Mouse (Mus musculus): ENCODE measurements around the gene Erh.

The Erh gene

GRCm38 (mm10) chr12:80615371-80616257 is 28.5 kb downstream of the Erh start:
- peak; percentile 37 for DNase-seq (ENCODE audit: low read depth, low spot score)

GRCm38 (mm10) chr12:80612113-80612791 is 31.9 kb downstream of the Erh start:
- DNase-seq (ENCODE audit: low read depth, low spot score), result no peak

GRCm38 (mm10) chr12:80609928-80610327 is 34.2 kb downstream of the Erh start:
- DNase-seq (ENCODE audit: low read depth, low spot score), result peak; percentile 61

- peak; percentile 74 for DNase-seq (ENCODE audit: low read depth, low spot score)
Observed at GRCm38 (mm10) chr12:80608576-80608975, 35.6 kb downstream of the Erh start.

GRCm38 (mm10) chr12:80604218-80604617 is 39.9 kb downstream of the Erh start:
- no peak for DNase-seq (ENCODE audit: low read depth, low spot score)

GRCm38 (mm10) chr12:80603566-80603965 is 40.6 kb downstream of the Erh start:
- DNase-seq (ENCODE audit: low read depth, low spot score), result peak; percentile 66

GRCm38 (mm10) chr12:80602432-80602831 is 41.7 kb downstream of the Erh start:
- no peak for DNase-seq (ENCODE audit: low read depth, low spot score)

- DNase-seq (ENCODE audit: low read depth, low spot score), result no peak
Observed at GRCm38 (mm10) chr12:80601597-80602269, 42.4 kb downstream of the Erh start.

- DNase-seq (ENCODE audit: low read depth, low spot score), result peak; percentile 55
Observed at GRCm38 (mm10) chr12:80598756-80599155, 45.4 kb downstream of the Erh start.

GRCm38 (mm10) chr12:80598236-80598635 is 45.9 kb downstream of the Erh start:
- DNase-seq (ENCODE audit: low read depth, low spot score), result no peak

GRCm38 (mm10) chr12:80595968-80596367 is 48.2 kb downstream of the Erh start:
- no peak for DNase-seq (ENCODE audit: low read depth, low spot score)

- DNase-seq (ENCODE audit: low read depth, low spot score), result no peak
Observed at GRCm38 (mm10) chr12:80595566-80595965, 48.6 kb downstream of the Erh start.

- DNase-seq (ENCODE audit: low read depth, low spot score), result no peak
Observed at GRCm38 (mm10) chr12:80594781-80595180, 49.4 kb downstream of the Erh start.

- no peak for DNase-seq (ENCODE audit: low read depth, low spot score)
Observed at GRCm38 (mm10) chr12:80594141-80594540, 50.0 kb downstream of the Erh start.

GRCm38 (mm10) chr12:80584973-80585372 is 59.2 kb downstream of the Erh start:
- DNase-seq (ENCODE audit: low read depth, low spot score), result peak; percentile 30

Measured in 3T3-L1 (cell line).